Mouse (Mus musculus) hindbrain, embryonic 11.5 days (tissue): ENCODE results near the gene Zfc3h1. TPM values are rescaled to one million over a fixed set of nuclear protein-coding genes. Genes with fewer than 3 reads are reported as not detected.

Experiments
- ATAC-seq: fragments of 200-750 bp; cut with Nextera tagmentation; 2 replicates; pipeline ENCODE4 v1.8.0; 2017; ENCODE audit warnings: mild to moderate bottlenecking, moderate TSS enrichment, moderate library complexity; ENCODE audit not compliant: low FRiP score
- DNase-seq: peaks from one replicate; pipeline ENCODE4 v3.0.0-alpha.2; 2015; ENCODE audit warnings: low spot score
- H3K27ac ChIP-seq: fragments of 300-500 bp; sonication (generic); 2 replicates; pipeline ENCODE4 v1.5.1; 2014; ENCODE audit warnings: mild to moderate bottlenecking, low read depth, low read length
- H3K27me3 ChIP-seq: fragments of 300-500 bp; sonication (generic); 2 replicates; pipeline ENCODE4 v1.6.1; 2014; ENCODE audit warnings: mild to moderate bottlenecking, low read length, moderate library complexity, mixed read lengths; ENCODE audit not compliant: control insufficient read depth, insufficient read depth
- H3K36me3 ChIP-seq: fragments of 300-500 bp; sonication (generic); 2 replicates; pipeline ENCODE4 v1.6.1; 2014; ENCODE audit warnings: mild to moderate bottlenecking, low read length, moderate library complexity, mixed read lengths; ENCODE audit not compliant: control insufficient read depth, insufficient read depth
- H3K4me1 ChIP-seq: fragments of 300-500 bp; sonication (generic); replicated peaks from 2 replicates; pipeline ENCODE4 v1.6.1; 2014; ENCODE audit warnings: low read length, mixed read lengths; ENCODE audit not compliant: control insufficient read depth, insufficient read depth
- H3K4me2 ChIP-seq: fragments of 300-500 bp; sonication (generic); replicated peaks from 2 replicates; pipeline ENCODE4 v1.6.1; 2014; ENCODE audit warnings: mild to moderate bottlenecking, low read depth, low read length
- H3K4me3 ChIP-seq: fragments of 300-500 bp; sonication (generic); 2 replicates; pipeline ENCODE4 v1.5.1; 2014; ENCODE audit warnings: low read depth, low read length
- H3K9ac ChIP-seq: fragments of 300-500 bp; sonication (generic); 2 replicates; pipeline ENCODE4 v1.6.1; 2014; ENCODE audit warnings: low read depth, low read length
- H3K9me3 ChIP-seq: fragments of 300-500 bp; sonication (generic); 2 replicates; pipeline ENCODE4 v1.6.1; 2016; ENCODE audit warnings: low read length; ENCODE audit not compliant: control insufficient read depth
- WGBS: fragments of 180-500 bp; shearing (Covaris S2); extraction: QIAGEN DNeasy Blood & Tissue Kit; methylation state at CpG from one replicate; pipeline ENCODE4 v1.1.7; 2014; 5-methylcytosine and 5-hydroxymethylcytosine counted together
- polyA plus RNA-seq: library from polyadenylated mRNA; unstranded; fragments of >200 nt; fragmentation: Nextera tagmentation; extraction: Ambion mirVana; gene quantifications from 2 replicates; pipeline ENCODE4 v1.2.1, GENCODE M21; 2014

Gene Zfc3h1
- polyA plus RNA-seq, 1 experiment from 2014 or later = 31.0 TPM

GRCm38 (mm10) chr10:115363151-115363550 is 21.6 kb upstream of the Zfc3h1 start:
- DNase-seq = no peak
- no peaks in the 10 kb centered on the region for H3K27me3 ChIP-seq
- peak overlapping the region; percentile 58 for H3K9ac ChIP-seq
- H3K4me1 ChIP-seq = no peaks in the 10 kb centered on the region
- peak overlapping the region; percentile 70 for H3K4me2 ChIP-seq
- no peaks in the 10 kb centered on the region for H3K36me3 ChIP-seq
- 90% methylated on average over 4 of the region's 4 CpGs for WGBS
- no peak for ATAC-seq
- H3K4me3 ChIP-seq = no peak overlapping the region
- no peaks in the 10 kb centered on the region for H3K9me3 ChIP-seq
- no peak overlapping the region for H3K27ac ChIP-seq

- H3K4me3 ChIP-seq = no peak overlapping the region
- no peak for DNase-seq
Measured at GRCm38 (mm10) chr10:115381506-115382084, 3.2 kb upstream of the Zfc3h1 start.

GRCm38 (mm10) chr10:115382846-115383643 is 1.7 kb upstream of the Zfc3h1 start:
- Histone ChIP-seq H3K4me1 (no peaks in the 10 kb centered on the region), H3K36me3 (no peaks in the 10 kb centered on the region), H3K4me3 (peak overlapping the region; percentile 84), H3K27me3 (no peaks in the 10 kb centered on the region), H3K9me3 (no peaks in the 10 kb centered on the region), H3K27ac (peak overlapping the region; percentile 99), H3K9ac (peak overlapping the region; percentile 66), H3K4me2 (peak overlapping the region; percentile 38)
- WGBS = 26% methylated on average over 12 of the region's 12 CpGs
- ATAC-seq (no peak), DNase-seq (peak; percentile 50)

More at GRCm38 (mm10) chr10:115381506-115382084, 3.2 kb upstream of the Zfc3h1 start:
- Histone ChIP-seq H3K27ac (no peak overlapping the region), H3K36me3 (no peaks in the 10 kb centered on the region), H3K4me2 (no peak overlapping the region), H3K4me1 (no peaks in the 10 kb centered on the region), H3K27me3 (no peaks in the 10 kb centered on the region), H3K9me3 (no peaks in the 10 kb centered on the region), H3K9ac (no peak overlapping the region)
- WGBS = 85% methylated on average over 2 of the region's 2 CpGs
- ATAC-seq = no peak

DNA sequence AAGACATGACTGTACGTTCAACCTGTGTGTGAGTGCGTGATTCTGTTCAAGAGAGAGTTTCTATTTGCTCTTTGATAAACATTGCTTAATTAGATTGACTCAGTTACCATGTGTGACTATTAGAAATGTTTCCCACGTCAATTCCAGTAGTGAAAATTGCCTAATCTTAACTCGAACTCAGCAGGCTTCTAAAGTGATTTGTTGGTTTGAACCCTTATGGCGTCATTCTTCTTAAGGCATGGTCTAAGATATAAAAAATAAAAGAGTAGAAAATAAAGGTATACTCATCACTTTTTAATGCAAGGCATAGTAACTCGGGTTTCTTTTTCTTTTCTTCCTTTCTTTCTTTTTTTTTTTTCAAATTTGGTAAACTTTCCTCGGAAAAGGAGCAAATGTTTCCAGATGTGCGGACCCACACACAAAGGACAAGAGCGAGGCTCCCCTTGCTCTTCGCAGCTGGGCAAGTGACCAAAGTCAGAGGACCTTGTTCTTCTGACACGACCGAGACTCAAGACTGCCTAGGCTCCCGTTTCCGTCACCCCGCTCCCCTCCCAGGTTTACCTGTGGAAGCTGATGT is 1.0 kb upstream of the Zfc3h1 start:
- DNase-seq (peak; percentile 49), ATAC-seq (no peak)
- no peaks in the 10 kb centered on the region for H3K27me3 ChIP-seq
- peak overlapping the region; percentile 99 for H3K27ac ChIP-seq
- peak overlapping the region; percentile 84 for H3K4me3 ChIP-seq
- peak overlapping the region; percentile 38 for H3K4me2 ChIP-seq
- no peaks in the 10 kb centered on the region for H3K36me3 ChIP-seq
- peak overlapping the region; percentile 66 for H3K9ac ChIP-seq
- no peaks in the 10 kb centered on the region for H3K4me1 ChIP-seq
- 3% methylated on average over 15 of the region's 15 CpGs for WGBS
- H3K9me3 ChIP-seq = no peaks in the 10 kb centered on the region

DNA sequence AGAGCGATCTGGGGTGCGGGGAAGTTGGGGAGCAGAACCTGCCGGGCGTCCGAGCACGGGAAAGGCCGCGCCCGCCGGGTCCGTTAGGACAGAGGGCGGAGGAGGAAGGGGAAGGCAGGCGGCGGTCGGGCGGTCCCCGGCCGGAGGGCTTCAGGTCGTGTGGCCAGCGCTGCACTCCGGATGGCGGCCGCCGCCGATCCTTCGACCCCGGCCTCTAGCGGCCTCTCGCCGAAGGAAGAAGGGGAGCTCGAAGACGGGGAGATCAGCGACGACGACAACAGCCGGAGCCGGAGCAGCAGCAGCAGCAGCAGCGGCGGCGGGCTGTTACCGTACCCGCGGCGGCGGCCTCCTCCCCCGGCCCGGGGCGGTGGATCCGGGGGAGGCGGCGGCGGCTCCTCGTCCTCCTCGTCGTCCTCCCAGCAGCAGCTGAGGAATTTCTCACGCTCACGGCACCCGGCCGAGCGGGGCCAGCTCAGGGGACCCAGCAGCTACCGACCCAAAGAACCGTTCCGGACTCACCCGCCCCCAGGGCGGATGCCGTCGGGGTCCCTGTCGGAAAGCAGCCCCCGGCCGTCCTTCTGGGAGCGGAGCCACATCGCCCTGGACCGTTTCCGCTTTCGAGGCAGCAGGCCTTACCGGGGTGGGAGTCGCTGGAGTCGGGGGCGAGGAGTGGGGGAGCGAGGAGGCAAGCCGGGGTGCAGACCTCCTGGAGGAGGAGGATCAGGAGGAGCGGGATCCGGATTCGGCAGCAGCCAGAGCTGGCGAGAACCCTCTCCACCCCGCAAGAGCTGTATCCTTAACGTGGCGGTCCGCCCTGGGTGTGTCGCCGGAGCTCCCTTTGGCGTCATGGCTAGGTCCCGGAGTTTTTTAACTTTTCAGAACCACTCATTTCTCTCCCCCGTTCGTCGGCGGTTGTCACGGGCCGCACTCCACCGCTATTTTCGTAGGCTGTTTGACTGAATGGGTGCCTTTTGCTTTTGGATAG is 551 bp downstream of the Zfc3h1 start:
- Histone ChIP-seq H3K4me3 (peak overlapping the region; percentile 84), H3K4me2 (peak overlapping the region; percentile 51), H3K4me1 (no peaks in the 10 kb centered on the region), H3K36me3 (no peaks in the 10 kb centered on the region), H3K9me3 (no peaks in the 10 kb centered on the region), H3K27me3 (no peaks in the 10 kb centered on the region), H3K9ac (peak overlapping the region; percentile 70), H3K27ac (peak overlapping the region; percentile 99)
- WGBS = under 1% methylated on average over 87 of the region's 101 CpGs
- no peak; the same call in 1 of the 2 replicates for ATAC-seq
- peak; percentile 74 for DNase-seq

DNA sequence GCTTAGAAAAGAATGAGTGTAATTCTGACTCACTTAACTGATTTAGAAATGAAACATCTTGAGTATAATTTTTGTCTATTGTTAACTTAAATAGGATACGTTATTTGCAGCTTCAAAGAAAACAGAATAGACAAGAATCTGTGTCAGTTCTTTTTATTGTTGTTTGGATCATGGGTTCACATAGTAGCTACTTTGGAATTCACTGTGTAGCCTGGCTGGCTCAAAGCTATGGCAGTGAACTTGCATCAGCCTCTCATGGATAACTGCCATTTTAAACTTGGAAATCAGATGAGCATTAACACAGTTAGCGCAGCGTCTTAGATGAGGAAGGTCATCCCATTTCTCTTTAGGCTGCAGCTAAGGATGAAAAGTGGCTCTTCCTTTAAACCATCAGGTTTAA is 3.1 kb downstream of the Zfc3h1 start:
- no peaks in the 10 kb centered on the region for H3K27me3 ChIP-seq
- no peak overlapping the region for H3K4me3 ChIP-seq
- ATAC-seq = no peak
- no peak for DNase-seq
- H3K9ac ChIP-seq = no peak overlapping the region
- H3K4me2 ChIP-seq = no peak overlapping the region; the same call in 1 of the 2 replicates
- no peaks in the 10 kb centered on the region for H3K4me1 ChIP-seq
- WGBS = 90% methylated on average over 3 of the region's 3 CpGs
- no peaks in the 10 kb centered on the region for H3K36me3 ChIP-seq
- H3K27ac ChIP-seq = no peak overlapping the region
- H3K9me3 ChIP-seq = no peaks in the 10 kb centered on the region

DNA sequence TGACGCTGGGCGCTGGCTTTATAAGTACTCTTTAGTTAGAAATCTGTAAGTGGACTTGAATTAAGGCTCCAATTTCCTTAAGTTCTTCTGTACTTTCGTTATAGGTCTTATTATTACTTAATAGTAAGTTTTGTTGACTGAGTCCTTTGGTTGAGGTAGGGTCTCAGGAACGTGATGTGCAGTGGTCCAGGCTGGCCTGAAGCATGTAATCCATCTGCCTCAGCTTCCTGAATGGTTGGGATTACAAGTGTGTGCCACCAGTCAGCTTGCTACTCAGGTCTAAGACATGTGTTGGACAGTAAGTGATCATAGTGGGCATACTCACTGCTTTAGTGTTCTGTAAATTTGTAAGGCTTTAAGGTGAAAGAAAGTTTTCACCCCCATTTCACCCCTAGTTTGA is 6.3 kb downstream of the Zfc3h1 start:
- no peaks in the 10 kb centered on the region for H3K9me3 ChIP-seq
- no peak overlapping the region for H3K4me3 ChIP-seq
- 95% methylated on average over 4 of the region's 4 CpGs for WGBS
- no peak for DNase-seq
- no peaks in the 10 kb centered on the region for H3K4me1 ChIP-seq
- H3K27me3 ChIP-seq = no peaks in the 10 kb centered on the region
- H3K9ac ChIP-seq = no peak overlapping the region
- H3K36me3 ChIP-seq = no peaks in the 10 kb centered on the region
- no peak overlapping the region for H3K4me2 ChIP-seq
- no peak for ATAC-seq
- no peak overlapping the region for H3K27ac ChIP-seq

GRCm38 (mm10) chr10:115391896-115392295 is 7.1 kb downstream of the Zfc3h1 start:
- Histone ChIP-seq H3K36me3 (no peaks in the 10 kb centered on the region), H3K4me1 (no peaks in the 10 kb centered on the region), H3K27me3 (no peaks in the 10 kb centered on the region), H3K4me3 (no peak overlapping the region), H3K9ac (no peak overlapping the region), H3K27ac (no peak overlapping the region), H3K9me3 (no peaks in the 10 kb centered on the region), H3K4me2 (no peak overlapping the region)
- no peak for ATAC-seq
- DNase-seq = no peak
- WGBS = 76% methylated on average over 1 of the region's 1 CpGs
